Mouse (Mus musculus): Measurements from ENCODE around the gene Slc39a1.
A peak's percentile ranks its signal among the peaks of the same experiment; 100 is the strongest.
"Not testable (repeated sequence)": the region's sequence is repeated elsewhere in the genome, so short reads cannot be mapped to it uniquely, and the experiment has no call there.

Slc39a1 gene

GRCm38 (mm10) chr3:90241669-90242358 is 6.2 kb upstream of the Slc39a1 start:
- DNase-seq (ENCODE audit: low spot score): no peak

GRCm38 (mm10) chr3:90242984-90243775 is 4.8 kb upstream of the Slc39a1 start, which contains the start of gene Creb3l4:
Creb3l4 (minus strand) TSS chr3:90243512.
- DNase-seq (ENCODE audit: low spot score): no peak

DNA sequence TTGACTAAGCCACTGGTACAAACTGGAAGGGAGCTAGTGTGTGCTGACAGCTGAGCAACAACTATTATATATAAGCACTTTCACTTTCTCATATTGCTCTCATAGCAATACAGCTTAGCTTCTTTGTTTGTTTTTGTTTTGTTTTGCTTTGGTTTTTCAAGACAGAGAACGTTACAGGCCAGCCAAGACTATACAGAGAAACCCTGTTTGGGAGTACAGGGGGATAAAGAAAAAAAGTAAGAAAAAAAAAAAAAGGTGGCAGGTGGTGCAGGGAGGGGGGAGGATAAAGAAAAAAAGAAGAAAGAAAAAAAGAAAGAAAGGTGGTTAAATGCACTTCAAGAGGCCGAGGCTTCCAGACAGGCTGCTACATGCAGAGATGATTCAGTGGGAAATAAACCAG is 2.6 kb upstream of the Slc39a1 start:
- DNase-seq (ENCODE audit: low spot score): no peak

GRCm38 (mm10) chr3:90247630-90247959 is 377 bp upstream of the Slc39a1 start:
- no peak for DNase-seq (ENCODE audit: low spot score)

DNA sequence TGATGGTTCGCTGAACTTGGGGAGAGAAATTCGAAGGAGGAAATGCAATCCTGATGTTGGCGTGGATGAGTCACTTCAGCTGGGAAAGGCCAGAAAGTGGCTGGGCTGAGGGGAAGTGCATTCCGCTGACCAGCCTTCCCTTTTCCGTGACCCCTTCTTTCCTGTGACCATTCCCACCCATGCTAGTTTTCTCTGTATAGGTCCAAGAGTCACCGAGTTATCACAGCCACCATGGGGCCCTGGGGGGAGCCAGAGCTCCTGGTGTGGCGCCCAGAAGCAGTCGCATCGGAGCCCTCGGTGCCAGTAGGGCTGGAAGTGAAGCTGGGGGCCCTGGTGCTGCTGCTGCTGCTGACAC is 751 bp downstream of the Slc39a1 start:
- DNase-seq (ENCODE audit: low spot score): no peak

- DNase-seq (ENCODE audit: low spot score): no peak
Observed at GRCm38 (mm10) chr3:90250791-90251190, 2.8 kb downstream of the Slc39a1 start.

- not testable (repeated sequence) for DNase-seq (ENCODE audit: low spot score)
Observed at GRCm38 (mm10) chr3:90251731-90252226, 3.8 kb downstream of the Slc39a1 start.

DNA sequence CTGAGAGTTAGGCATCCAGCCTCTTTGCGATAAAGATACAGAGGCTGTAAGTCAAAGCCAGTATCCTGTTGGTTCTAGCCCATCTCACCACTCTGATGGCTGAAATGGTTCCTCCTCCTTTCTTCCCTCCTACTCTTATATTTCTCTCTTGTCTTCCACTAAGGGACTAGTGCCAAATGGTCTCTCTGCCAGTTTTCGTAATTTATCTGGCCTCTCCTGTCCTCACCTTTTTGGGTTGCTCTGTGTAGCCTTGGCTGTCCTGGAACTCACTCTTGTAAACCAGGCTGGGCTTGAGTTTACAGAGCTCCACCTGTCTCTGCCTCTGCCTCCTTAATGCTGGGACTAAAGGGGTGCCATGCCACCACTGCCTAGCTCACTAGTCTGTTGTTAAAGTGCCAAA is 4.7 kb downstream of the Slc39a1 start:
- DNase-seq (ENCODE audit: low spot score): not testable (repeated sequence)

- DNase-seq (ENCODE audit: low spot score): not testable (repeated sequence)
Observed at GRCm38 (mm10) chr3:90253174-90253573, 5.2 kb downstream of the Slc39a1 start.

DNA sequence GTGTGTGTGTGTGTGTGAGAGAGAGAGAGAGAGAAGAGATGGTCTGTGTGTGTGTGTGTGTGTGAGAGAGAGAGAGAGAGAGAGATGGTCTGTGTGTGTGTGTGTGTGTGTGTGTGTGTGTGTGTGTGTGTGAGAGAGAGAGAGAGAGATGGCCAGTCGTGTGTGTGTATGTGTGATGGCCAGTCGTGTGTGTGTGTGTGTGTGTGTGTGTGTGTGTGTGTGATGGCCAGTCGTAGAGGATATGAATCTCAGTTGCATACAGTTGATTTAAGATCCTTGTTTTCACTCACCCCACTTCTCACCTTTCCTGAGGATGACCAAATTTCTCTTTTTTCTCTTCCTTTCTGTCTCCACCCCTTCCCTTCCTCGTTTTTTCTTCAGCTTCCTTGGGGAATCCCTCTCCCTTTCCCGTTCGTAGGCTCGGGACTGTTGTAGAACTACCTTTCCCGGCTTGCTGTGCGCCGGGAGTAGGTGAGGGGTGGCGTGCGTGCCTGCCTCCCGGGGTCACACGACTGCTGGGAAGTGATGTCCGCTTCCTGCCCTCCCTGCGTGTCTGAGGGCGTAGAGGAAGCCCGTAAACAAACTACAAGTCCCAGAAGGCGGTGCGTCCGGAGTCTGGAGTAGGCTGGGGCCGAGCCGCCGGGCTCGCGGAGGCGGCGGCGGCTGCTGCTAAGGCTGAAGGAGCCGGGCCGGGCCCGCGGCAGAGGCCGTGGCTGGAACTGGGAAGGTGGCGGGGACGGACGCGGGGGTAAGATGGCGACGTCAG is 5.9 kb downstream of the Slc39a1 start, which contains the start of gene Crtc2:
Gene Crtc2 (plus strand): TSS at position 511 of the 766 bp plus-strand sequence.
- peak; percentile 85 for DNase-seq (ENCODE audit: low spot score)

- DNase-seq (ENCODE audit: low spot score): no peak
Observed at GRCm38 (mm10) chr3:90254419-90255193, 6.6 kb downstream of the Slc39a1 start.

GRCm38 (mm10) chr3:90255194-90255565 is 7.2 kb downstream of the Slc39a1 start:
- DNase-seq (ENCODE audit: low spot score): no peak

- DNase-seq (ENCODE audit: low spot score): no peak
Observed at GRCm38 (mm10) chr3:90255784-90256353, 7.9 kb downstream of the Slc39a1 start.

DNA sequence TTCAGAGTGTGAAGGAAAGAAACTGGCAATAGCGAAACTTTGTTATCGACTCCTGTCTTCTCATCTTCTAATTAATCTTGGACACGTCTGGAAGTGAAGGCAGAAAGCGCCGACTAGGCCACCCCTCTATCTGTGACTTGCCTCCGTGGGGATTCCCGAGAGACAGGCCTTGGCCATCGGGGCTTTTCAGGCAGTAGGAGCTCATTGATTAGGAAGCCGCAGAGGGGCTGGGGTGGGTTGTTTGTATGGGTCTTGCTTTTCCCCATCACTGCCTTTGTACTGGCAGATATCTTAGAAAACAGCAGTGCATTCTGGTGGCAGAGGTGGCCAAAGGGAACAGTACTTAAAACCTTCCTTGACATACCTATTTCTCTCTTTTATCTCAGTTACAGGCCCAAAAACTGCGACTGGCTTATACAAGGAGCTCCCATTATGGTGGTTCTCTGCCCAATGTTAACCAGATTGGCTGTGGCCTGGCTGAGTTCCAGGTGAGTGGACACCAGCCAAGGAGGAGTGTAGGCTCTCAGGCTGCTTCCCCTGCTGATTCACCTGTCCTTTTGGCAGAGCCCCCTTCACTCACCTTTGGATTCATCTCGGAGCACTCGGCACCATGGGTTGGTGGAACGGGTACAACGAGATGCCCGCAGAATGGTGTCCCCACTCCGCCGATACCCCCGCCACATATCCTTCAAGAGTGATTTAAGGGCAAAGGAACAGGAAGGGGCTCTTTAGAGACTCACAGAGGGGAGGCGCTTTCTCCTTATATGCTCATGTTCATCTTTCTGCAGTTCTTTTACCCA is 9.0 kb downstream of the Slc39a1 start:
- DNase-seq (ENCODE audit: low spot score): no peak

- no peak for DNase-seq (ENCODE audit: low spot score)
Observed at GRCm38 (mm10) chr3:90258521-90258920, 10.5 kb downstream of the Slc39a1 start.

DNA sequence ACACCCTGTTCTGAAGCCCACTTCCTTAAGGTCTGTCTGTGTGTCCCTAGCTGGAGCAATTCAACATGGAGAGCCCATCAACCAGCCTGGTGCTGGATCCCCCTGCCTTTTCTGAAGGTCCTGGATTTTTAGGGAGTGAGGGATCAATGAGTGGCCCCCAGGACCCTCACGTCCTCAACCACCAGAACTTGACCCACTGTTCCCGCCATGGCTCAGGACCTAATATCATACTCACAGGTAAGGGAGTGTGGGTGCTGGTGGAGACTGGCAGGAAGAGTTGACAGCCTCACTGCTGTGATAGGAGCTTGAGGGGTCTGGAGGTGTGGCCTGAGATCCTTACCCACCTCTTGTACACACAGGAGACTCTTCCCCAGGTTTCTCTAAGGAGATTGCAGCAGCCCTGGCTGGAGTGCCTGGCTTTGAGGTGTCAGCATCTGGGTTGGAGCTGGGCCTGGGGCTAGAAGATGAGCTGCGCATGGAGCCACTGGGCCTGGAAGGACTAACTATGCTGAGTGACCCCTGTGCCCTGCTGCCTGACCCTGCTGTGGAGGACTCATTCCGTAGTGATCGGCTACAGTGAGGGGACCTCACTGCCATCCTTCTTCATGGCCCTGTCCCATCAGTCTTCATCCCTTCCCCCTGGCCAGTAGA is 15.3 kb downstream of the Slc39a1 start:
- DNase-seq (ENCODE audit: low spot score): no peak

- DNase-seq (ENCODE audit: low spot score): no peak
Observed at GRCm38 (mm10) chr3:90264687-90265033, 16.7 kb downstream of the Slc39a1 start.

DNA sequence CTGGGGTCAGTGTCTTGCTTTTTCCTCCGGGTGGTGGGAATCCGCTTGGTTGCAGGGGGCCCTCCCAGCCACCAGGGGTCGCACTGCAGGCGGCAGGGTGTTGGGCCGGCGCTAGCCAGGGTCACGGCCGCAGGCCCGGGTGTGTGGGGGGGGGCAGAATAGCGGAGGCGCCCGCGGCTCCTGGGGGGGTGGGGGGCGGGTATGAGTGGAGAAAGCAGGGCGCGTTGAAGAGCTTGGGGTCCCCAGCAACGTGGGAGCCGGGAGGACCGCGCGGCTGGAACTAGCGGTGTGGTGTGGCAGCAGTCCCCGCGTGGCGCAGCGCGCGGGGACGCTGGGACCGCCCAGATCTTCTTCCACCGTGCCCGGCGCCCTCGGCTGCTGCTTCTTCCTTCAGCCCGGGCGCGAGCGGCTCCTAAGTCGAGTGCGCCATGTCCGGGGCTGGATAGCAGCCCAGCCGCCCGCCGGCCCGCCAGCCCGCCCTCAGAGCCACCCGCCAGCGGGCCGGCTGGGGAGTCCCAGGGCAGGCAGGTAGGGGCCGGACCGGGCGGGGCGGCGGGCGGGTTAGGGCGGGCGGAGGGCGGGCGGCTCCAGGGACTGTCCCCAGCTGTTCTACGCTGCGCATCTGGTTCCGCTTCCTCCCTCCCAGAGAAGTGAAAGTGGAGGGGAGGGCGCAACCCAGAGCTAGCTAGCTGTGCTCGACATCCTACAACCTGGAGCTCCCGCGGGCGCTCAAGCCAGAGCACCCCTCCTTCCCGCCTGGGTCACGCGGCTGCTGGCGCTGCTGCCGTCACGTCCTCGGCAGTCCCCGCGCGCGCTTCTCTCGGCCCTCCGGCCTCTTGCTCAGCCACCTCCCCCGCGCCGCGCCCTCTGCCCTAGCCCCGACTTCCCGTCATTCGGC is 17.3 kb downstream of the Slc39a1 start, which contains the start of gene Dennd4b:
Gene Dennd4b (plus strand): TSS at position 152 of the 898 bp plus-strand sequence.
- peak; percentile 86 for DNase-seq (ENCODE audit: low spot score)

Measured in spleen, adult 12 weeks (tissue).